Mouse (Mus musculus) erythroid progenitor cell, adult 5-6 weeks (primary cell): Measurements from ENCODE around the gene Olfr457. TPM values are rescaled to one million over a fixed set of nuclear protein-coding genes. Genes with fewer than 3 reads are reported as not detected.

Experiments used
- total RNA-seq, 2 experiments: library from RNA; stranded (forward) in 1 of 2; stranded (reverse) in 1 of 2; fragments of 150-400 nt in 1 of 2; fragments of 186-747, 209-891 nt in 1 of 2; gene quantifications; 2 replicates each; pipeline versions ENCODE4 v1.2.3 to v1.2.4; 2015 to 2017; ENCODE audit warnings: low replicate concordance in 2 of 2

Gene Olfr457
- total RNA-seq, 2 experiments from 2014 or later = not detected

Other genes starting within 250 kb of the Olfr457 start
- gene Gstk1, start 230.4 kb downstream of the Olfr457 start, total RNA-seq (2015; ENCODE audit: low replicate concordance) = 5.4 and 20.1 TPM in 2 replicates
- 2.1 and 3.8 TPM in 2 replicates for gene Gstk1, start 230.4 kb downstream of the Olfr457 start, total RNA-seq (2017; ENCODE audit: low replicate concordance)
- gene Tmem139, start 214.4 kb downstream of the Olfr457 start, total RNA-seq (2015; ENCODE audit: low replicate concordance) = not detected in 2 replicates
- gene Tmem139, start 214.4 kb downstream of the Olfr457 start, total RNA-seq (2017; ENCODE audit: low replicate concordance) = not detected in 2 replicates
- gene Casp2, start 211.3 kb downstream of the Olfr457 start, total RNA-seq (2015; ENCODE audit: low replicate concordance) = 66.3 and 108 TPM in 2 replicates
- 46.6 and 60.7 TPM in 2 replicates for gene Casp2, start 211.3 kb downstream of the Olfr457 start, total RNA-seq (2017; ENCODE audit: low replicate concordance)
- 1.3 TPM in 1 of 2 replicates, not detected in the other for gene Clcn1, start 189.7 kb downstream of the Olfr457 start, total RNA-seq (2015; ENCODE audit: low replicate concordance)
- gene Clcn1, start 189.7 kb downstream of the Olfr457 start, total RNA-seq (2017; ENCODE audit: low replicate concordance) = 0.38 TPM in 1 of 2 replicates, not detected in the other
- gene Fam131b, start 151.7 kb downstream of the Olfr457 start, total RNA-seq (2015; ENCODE audit: low replicate concordance) = not detected in 2 replicates
- not detected in 2 replicates for gene Fam131b, start 151.7 kb downstream of the Olfr457 start, total RNA-seq (2017; ENCODE audit: low replicate concordance)
- gene Zyx, start 126.7 kb downstream of the Olfr457 start, total RNA-seq (2015; ENCODE audit: low replicate concordance) = 37.3 and 45.0 TPM in 2 replicates
- 5.9 and 12.8 TPM in 2 replicates for gene Zyx, start 126.7 kb downstream of the Olfr457 start, total RNA-seq (2017; ENCODE audit: low replicate concordance)
- not detected in 2 replicates for gene Epha1, start 103.1 kb downstream of the Olfr457 start, total RNA-seq (2015; ENCODE audit: low replicate concordance)
- gene Epha1, start 103.1 kb downstream of the Olfr457 start, total RNA-seq (2017; ENCODE audit: low replicate concordance) = not detected in 2 replicates
- gene Tas2r143, start 76.1 kb downstream of the Olfr457 start, total RNA-seq (2015; ENCODE audit: low replicate concordance) = not detected in 2 replicates
- gene Tas2r143, start 76.1 kb downstream of the Olfr457 start, total RNA-seq (2017; ENCODE audit: low replicate concordance) = not detected in 2 replicates
- not detected in 2 replicates for gene Tas2r135, start 70.9 kb downstream of the Olfr457 start, total RNA-seq (2015; ENCODE audit: low replicate concordance)
- not detected in 2 replicates for gene Tas2r135, start 70.9 kb downstream of the Olfr457 start, total RNA-seq (2017; ENCODE audit: low replicate concordance)
- gene Tas2r126, start 41.8 kb downstream of the Olfr457 start, total RNA-seq (2015; ENCODE audit: low replicate concordance) = not detected in 2 replicates
- gene Tas2r126, start 41.8 kb downstream of the Olfr457 start, total RNA-seq (2017; ENCODE audit: low replicate concordance) = not detected in 2 replicates
- not detected in 2 replicates for gene Olfr458, start 11.1 kb downstream of the Olfr457 start, total RNA-seq (2015; ENCODE audit: low replicate concordance)
- not detected in 2 replicates for gene Olfr458, start 11.1 kb downstream of the Olfr457 start, total RNA-seq (2017; ENCODE audit: low replicate concordance)
- not detected in 2 replicates for gene Olfr456, start 10.9 kb upstream of the Olfr457 start, total RNA-seq (2015; ENCODE audit: low replicate concordance)
- gene Olfr456, start 10.9 kb upstream of the Olfr457 start, total RNA-seq (2017; ENCODE audit: low replicate concordance) = not detected in 2 replicates
- not detected in 2 replicates for gene Olfr455, start 71.3 kb upstream of the Olfr457 start, total RNA-seq (2015; ENCODE audit: low replicate concordance)
- not detected in 2 replicates for gene Olfr455, start 71.3 kb upstream of the Olfr457 start, total RNA-seq (2017; ENCODE audit: low replicate concordance)
- gene Tcaf3, start 121.4 kb upstream of the Olfr457 start, total RNA-seq (2015; ENCODE audit: low replicate concordance) = not detected in 2 replicates
- gene Tcaf3, start 121.4 kb upstream of the Olfr457 start, total RNA-seq (2017; ENCODE audit: low replicate concordance) = not detected in 2 replicates
- gene Tcaf2, start 168.9 kb upstream of the Olfr457 start, total RNA-seq (2015; ENCODE audit: low replicate concordance) = not detected in 2 replicates
- not detected in 2 replicates for gene Tcaf2, start 168.9 kb upstream of the Olfr457 start, total RNA-seq (2017; ENCODE audit: low replicate concordance)
- not detected in 2 replicates for gene Tcaf1, start 233.8 kb upstream of the Olfr457 start, total RNA-seq (2015; ENCODE audit: low replicate concordance)
- gene Tcaf1, start 233.8 kb upstream of the Olfr457 start, total RNA-seq (2017; ENCODE audit: low replicate concordance) = not detected in 2 replicates